Mouse (Mus musculus) forebrain, embryonic 16.5 days (tissue): ENCODE measurements around the gene A930018P22Rik. TPM values are rescaled to one million over a fixed set of nuclear protein-coding genes. Genes with fewer than 3 reads are reported as not detected.
"Not testable (repeated sequence)": the region's sequence is repeated elsewhere in the genome, so short reads cannot be mapped to it uniquely, and the experiment has no call there.

Experiments
- ATAC-seq: fragments of 200-750 bp; cut with Nextera tagmentation; 2 replicates; pipeline ENCODE4 v1.8.0; 2017; ENCODE audit warnings: mild to moderate bottlenecking, moderate library complexity
- H3K27ac ChIP-seq: fragments of 300-500 bp; sonication (generic); 2 replicates; pipeline ENCODE4 v1.5.1; 2014; ENCODE audit warnings: low read length, control low read depth
- H3K27me3 ChIP-seq: fragments of 300-500 bp; sonication (generic); replicated peaks from 2 replicates; pipeline ENCODE4 v1.6.1; 2014; ENCODE audit warnings: low read length; ENCODE audit not compliant: control insufficient read depth, insufficient read depth
- H3K36me3 ChIP-seq: fragments of 300-500 bp; sonication (generic); 2 replicates; pipeline ENCODE4 v1.6.1; 2014; ENCODE audit not compliant: control insufficient read depth, insufficient read depth
- H3K4me1 ChIP-seq: fragments of 300-500 bp; sonication (generic); replicated peaks from 2 replicates; pipeline ENCODE4 v1.6.1; 2014; ENCODE audit warnings: low read length; ENCODE audit not compliant: control insufficient read depth, insufficient read depth
- H3K4me2 ChIP-seq: fragments of 300-500 bp; sonication (generic); 2 replicates; pipeline ENCODE4 v1.6.1; 2014; ENCODE audit warnings: mild to moderate bottlenecking, low read length, control low read depth
- H3K4me3 ChIP-seq: fragments of 300-500 bp; sonication (generic); replicated peaks from 2 replicates; pipeline ENCODE4 v1.5.1; 2014; ENCODE audit warnings: mild to moderate bottlenecking, low read length, control low read depth
- H3K9ac ChIP-seq: fragments of 300-500 bp; sonication (generic); replicated peaks from 2 replicates; pipeline ENCODE4 v1.6.1; 2014; ENCODE audit warnings: low read depth, low read length, control low read depth
- H3K9me3 ChIP-seq: fragments of 300-500 bp; sonication (generic); 2 replicates; pipeline ENCODE4 v1.6.1; 2016; ENCODE audit warnings: low read length; ENCODE audit not compliant: control insufficient read depth
- WGBS: fragments of 180-500 bp; shearing (Covaris S2); extraction: QIAGEN DNeasy Blood & Tissue Kit; methylation state at CpG from one replicate; pipeline ENCODE4 v1.1.7; 2014; 5-methylcytosine and 5-hydroxymethylcytosine counted together
- polyA plus RNA-seq: library from polyadenylated mRNA; unstranded; fragments of >200 nt; fragmentation: Nextera tagmentation; extraction: Ambion mirVana; gene quantifications from 2 replicates; pipeline ENCODE4 v1.2.1, GENCODE M21; 2015

The A930018P22Rik gene
- polyA plus RNA-seq, 1 experiment from 2014 or later, result not detected

DNA sequence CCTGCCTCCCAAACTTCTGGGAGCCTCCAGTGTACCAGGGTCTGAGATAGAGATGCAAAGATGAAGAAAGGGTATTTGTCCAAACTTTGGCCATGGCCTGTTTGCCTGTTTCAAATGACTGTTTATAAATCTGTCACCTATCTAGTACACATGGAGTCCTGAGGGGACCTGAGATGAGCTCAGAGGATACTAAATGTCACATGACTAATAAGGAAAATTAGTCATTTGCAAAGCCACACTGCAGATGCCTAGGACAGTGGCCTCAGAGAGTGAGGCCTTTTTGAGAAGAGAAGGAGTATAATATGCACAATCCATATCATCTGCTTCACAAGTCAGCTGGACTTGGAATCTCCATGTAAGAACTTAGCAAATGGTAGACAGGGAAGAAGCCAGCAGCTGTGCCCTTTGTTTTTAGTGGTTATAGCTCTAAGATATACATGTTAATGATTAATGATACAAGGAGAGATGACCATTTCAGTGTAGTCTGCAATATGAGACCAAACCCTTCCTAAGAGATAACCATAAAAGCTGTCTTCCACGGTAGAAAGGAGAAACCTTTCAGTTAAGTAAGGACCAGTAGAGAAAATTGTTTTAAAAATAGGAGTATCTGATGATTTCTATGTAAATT lies 11.3 kb upstream of the A930018P22Rik start:
- H3K36me3 ChIP-seq, H3K9ac ChIP-seq: not testable (repeated sequence)
- WGBS, result no CpG with 5 or more reads among the region's 1 CpGs

DNA sequence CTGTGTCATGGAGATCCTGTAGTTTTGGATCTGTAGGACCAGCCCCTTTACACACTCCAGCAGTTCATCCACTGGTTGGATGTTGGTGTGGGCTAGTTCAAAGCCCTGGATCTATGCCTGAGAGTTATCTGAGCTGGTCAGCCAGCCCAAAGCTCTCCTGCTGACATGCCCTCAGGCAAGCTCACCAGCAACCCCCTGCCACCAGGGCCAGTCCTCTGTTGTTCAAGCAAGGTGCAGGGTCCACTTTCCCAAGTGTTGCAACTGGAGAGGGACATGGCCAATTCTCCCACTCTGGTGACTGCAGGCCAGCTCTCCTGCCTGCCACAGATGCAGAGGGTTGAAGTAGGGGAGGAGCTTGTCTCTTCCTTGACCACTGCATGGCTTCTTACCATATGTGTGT lies 9.0 kb upstream of the A930018P22Rik start:
- ATAC-seq, H3K27me3 ChIP-seq, H3K9ac ChIP-seq, H3K27ac ChIP-seq, H3K36me3 ChIP-seq, H3K4me1 ChIP-seq, H3K4me3 ChIP-seq, H3K4me2 ChIP-seq, H3K9me3 ChIP-seq: not testable (repeated sequence)

More for the DNA sequence above, 11.3 kb upstream of the A930018P22Rik start:
- H3K4me2 ChIP-seq, H3K4me3 ChIP-seq, H3K4me1 ChIP-seq, H3K27ac ChIP-seq, H3K27me3 ChIP-seq, H3K9me3 ChIP-seq, ATAC-seq: not testable (repeated sequence)

DNA sequence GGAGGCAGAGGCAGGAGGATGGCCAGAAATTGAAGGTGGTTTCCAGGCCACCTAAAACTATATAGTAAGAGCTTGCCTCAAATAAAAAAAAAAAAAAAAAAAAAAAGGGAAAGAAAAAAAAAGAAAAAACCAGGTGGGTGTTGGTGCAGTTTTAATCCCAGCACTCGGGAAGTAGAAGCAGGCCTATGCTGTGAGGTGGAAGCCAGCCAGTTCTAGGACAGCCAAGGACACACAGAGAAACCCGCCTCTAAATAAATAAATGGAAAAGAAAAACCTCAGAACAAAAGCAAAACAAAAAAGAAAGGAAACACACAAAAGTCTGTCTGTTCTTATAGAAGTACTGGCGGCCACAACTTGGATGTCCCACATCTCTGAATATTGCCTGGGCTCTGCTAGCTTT lies 7.7 kb upstream of the A930018P22Rik start:
- no peak overlapping the region for H3K27ac ChIP-seq
- no peak for ATAC-seq
- no peaks in the 10 kb centered on the region for H3K4me1 ChIP-seq
- no peaks in the 10 kb centered on the region for H3K36me3 ChIP-seq
- no peak overlapping the region for H3K4me3 ChIP-seq
- no peaks in the 10 kb centered on the region for H3K27me3 ChIP-seq
- no peak overlapping the region for H3K4me2 ChIP-seq
- no peaks in the 10 kb centered on the region for H3K9me3 ChIP-seq
- 60% methylated on average over 3 of the region's 3 CpGs for WGBS
- H3K9ac ChIP-seq, result no peak overlapping the region

DNA sequence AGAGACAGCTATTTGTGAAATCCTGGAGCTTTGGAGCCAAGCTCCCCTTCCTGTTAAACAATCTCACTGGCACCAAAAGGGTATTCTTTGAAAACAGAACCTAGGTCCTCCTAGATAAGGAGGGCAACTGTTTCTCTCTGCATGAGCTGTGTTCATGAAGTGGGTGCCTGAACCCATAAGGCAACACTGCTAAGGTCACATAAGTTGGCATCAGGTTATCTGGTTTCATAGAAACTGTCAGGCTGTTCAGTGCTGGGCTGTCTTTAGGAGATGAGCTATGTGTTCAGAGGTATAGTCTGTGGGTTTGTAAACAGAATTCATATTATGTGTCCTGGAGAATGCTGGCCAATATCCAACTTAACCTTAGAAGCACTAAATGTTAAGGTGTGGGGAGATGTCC lies 5.4 kb upstream of the A930018P22Rik start:
- H3K9me3 ChIP-seq, H3K4me2 ChIP-seq, H3K36me3 ChIP-seq, ATAC-seq, H3K9ac ChIP-seq, H3K27me3 ChIP-seq, H3K4me1 ChIP-seq, H3K27ac ChIP-seq, H3K4me3 ChIP-seq: not testable (repeated sequence)

DNA sequence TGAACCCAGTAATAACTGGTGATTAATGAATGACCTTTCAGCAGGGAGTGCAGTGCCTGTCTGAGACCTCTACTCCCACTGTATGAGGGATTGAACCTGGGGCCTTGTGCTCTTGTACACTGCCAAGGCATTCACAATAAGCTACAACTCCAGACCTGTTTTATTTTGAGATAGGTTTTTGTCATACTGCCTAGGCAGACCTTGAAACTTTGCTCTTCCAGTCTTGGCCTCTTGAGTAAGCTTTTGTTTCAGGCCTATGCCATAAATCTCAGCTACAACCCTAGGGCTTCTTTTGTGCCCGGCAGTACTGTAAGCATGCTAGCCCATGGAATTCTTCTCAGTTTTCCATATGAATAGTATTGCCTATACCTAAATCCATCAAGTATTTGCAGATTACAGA lies 3.5 kb upstream of the A930018P22Rik start:
- 74% methylated on average over 1 of the region's 1 CpGs for WGBS

DNA sequence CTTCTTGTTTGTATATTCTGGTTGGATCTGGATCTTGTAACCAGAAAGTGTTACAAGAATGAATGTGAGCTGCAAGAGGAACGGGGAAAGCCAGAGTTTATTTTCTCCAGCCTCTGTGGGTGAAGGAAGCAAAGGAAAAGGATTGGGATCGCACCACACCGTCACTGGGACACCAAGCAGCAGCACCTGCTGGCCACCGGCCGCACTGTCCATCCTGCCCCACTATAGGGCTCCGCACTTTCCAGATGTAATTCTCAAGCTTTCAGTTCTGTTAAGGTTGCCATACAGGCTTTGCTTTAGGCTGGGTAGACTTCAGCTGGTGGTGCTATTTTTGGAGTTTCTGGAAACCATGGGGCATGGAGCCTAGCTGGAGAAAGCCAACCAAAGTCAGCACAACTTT lies 2.3 kb upstream of the A930018P22Rik start:
- Histone ChIP-seq H3K9me3 (no peaks in the 10 kb centered on the region), H3K27me3 (no peaks in the 10 kb centered on the region; the same call in 1 of the 2 replicates), H3K9ac (no peak overlapping the region), H3K4me1 (peaks cover 6% of the 10 kb centered on the region), H3K36me3 (no peaks in the 10 kb centered on the region), H3K4me3 (no peak overlapping the region), H3K4me2 (no peak overlapping the region), H3K27ac (no peak overlapping the region)
- ATAC-seq, result no peak
- WGBS, result 58% methylated on average over 6 of the region's 6 CpGs

More for the DNA sequence above, 3.5 kb upstream of the A930018P22Rik start:
- no peak overlapping the region for H3K27ac ChIP-seq
- ATAC-seq, result no peak
- H3K4me3 ChIP-seq, result no peak overlapping the region
- peaks cover 6% of the 10 kb centered on the region for H3K4me1 ChIP-seq
- H3K27me3 ChIP-seq, result no peaks in the 10 kb centered on the region; the same call in 1 of the 2 replicates
- no peak overlapping the region for H3K4me2 ChIP-seq
- no peak overlapping the region for H3K9ac ChIP-seq
- H3K9me3 ChIP-seq, result no peaks in the 10 kb centered on the region
- H3K36me3 ChIP-seq, result no peaks in the 10 kb centered on the region

DNA sequence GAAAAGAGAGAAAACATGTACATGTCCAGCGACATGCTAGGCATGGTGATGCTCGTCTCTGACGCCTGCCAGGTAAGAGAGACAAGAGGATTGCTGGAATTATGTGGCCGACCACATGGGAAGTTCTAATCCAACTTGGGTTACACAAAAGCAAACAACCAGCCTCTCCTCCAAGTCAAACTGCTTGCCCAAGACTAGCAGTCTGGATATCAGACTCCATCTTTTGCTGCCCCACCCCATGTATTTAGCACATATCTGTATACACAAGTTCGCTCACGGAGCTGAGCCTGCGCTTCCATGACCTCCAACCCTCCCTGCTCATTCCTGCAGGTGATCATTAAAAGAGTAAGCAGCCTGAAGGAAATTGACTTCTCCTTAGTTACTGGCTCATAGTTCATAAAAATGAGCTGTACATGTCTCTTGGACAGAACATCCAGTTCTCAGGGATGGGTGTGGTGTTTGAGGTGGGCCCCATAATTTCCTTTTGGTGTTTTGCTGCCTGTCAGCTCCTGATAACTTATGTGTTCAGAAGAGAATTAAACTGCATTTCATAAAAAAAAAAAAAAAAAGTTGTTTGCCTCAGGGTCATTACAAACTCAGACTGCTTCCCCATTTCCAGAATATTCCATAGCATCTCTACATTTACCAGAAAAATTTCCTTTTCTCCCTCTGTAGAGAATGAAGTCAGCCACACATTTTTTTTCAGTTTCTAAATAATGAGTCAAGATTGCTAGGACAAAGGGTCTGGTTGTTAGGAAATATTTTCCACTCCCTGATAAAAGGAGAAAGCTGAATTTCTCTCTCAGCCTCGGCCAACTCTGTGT lies 676 bp upstream of the A930018P22Rik start:
- Histone ChIP-seq H3K4me1 (peaks cover 6% of the 10 kb centered on the region), H3K27me3 (no peaks in the 10 kb centered on the region; the same call in 1 of the 2 replicates), H3K4me2 (peak overlapping the region; percentile 97), H3K36me3 (no peaks in the 10 kb centered on the region), H3K4me3 (peak overlapping the region; percentile 80), H3K9me3 (no peaks in the 10 kb centered on the region), H3K27ac (no peak overlapping the region), H3K9ac (0 out of 2 replicates have a peak overlapping the region, but pooled peaks have one; percentile 47)
- no peak for ATAC-seq
- 82% methylated on average over 8 of the region's 8 CpGs for WGBS

DNA sequence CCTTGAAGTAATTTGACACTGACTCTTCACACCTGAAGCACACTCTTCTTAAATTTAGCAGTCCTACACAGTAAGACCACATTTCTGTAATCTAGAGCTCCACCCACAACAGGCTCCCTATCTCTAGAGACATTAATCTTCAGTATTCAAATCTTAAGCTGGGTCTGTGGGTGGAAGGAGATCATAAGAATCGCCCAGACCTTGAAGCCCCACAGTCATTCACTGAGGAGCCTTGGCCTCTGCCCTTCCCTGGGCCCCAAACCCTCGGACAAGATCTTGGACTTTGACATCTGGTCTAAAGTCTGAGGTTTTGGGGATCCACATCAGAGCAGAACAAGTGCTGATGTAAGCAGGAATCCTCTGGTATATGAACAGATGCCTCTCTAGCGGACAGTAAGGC lies 971 bp downstream of the A930018P22Rik start:
- no peaks in the 10 kb centered on the region for H3K9me3 ChIP-seq
- H3K27me3 ChIP-seq, result no peaks in the 10 kb centered on the region; the same call in 1 of the 2 replicates
- H3K4me3 ChIP-seq, result peak overlapping the region; percentile 80
- H3K4me2 ChIP-seq, result peak overlapping the region; percentile 97
- WGBS, result 52% methylated on average over 3 of the region's 3 CpGs
- peaks cover 6% of the 10 kb centered on the region for H3K4me1 ChIP-seq
- H3K36me3 ChIP-seq, result no peaks in the 10 kb centered on the region
- H3K9ac ChIP-seq, result no peak overlapping the region
- no peak overlapping the region for H3K27ac ChIP-seq
- ATAC-seq, result 0 out of 2 replicates have a peak, but pooled peaks have one; percentile 3

DNA sequence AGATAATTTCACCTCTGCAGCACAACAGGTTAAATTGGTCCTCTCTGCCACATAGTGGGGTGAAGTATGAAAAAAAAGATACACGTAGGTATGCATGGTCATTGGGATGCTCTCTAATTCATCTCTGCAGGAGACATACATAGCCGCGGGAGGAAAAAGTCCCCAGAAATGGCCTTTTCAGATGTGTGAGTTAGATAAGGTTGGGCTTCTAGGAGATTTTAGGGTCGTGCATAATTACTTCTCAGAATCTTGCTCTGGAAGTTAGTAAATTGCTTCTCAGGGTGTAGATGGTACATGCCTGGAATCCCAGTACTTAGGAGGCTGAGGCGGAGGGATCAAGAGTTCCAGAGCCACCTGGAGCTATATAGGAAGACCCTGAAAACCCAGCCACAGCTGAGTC lies 1.5 kb downstream of the A930018P22Rik start:
- Histone ChIP-seq H3K36me3 (no peaks in the 10 kb centered on the region), H3K27me3 (no peaks in the 10 kb centered on the region; the same call in 1 of the 2 replicates), H3K9me3 (no peaks in the 10 kb centered on the region), H3K4me1 (peaks cover 6% of the 10 kb centered on the region), H3K9ac (no peak overlapping the region), H3K4me3 (no peak overlapping the region), H3K4me2 (no peak overlapping the region), H3K27ac (no peak overlapping the region)
- 84% methylated on average over 5 of the region's 5 CpGs for WGBS
- ATAC-seq, result no peak
